Mouse (Mus musculus) frontal cortex, postnatal 25 days (tissue): Measurements from ENCODE around the gene Cntnap1.
"Not testable (repeated sequence)": the region's sequence is repeated elsewhere in the genome, so short reads cannot be mapped to it uniquely, and the experiment has no call there.

ENCODE experiments used
- DNase-seq, 2 experiments: peaks; one replicate each; pipeline ENCODE4 v3.0.0; 2022; ENCODE audit warnings: low spot score in 2 of 2

The Cntnap1 gene

DNA sequence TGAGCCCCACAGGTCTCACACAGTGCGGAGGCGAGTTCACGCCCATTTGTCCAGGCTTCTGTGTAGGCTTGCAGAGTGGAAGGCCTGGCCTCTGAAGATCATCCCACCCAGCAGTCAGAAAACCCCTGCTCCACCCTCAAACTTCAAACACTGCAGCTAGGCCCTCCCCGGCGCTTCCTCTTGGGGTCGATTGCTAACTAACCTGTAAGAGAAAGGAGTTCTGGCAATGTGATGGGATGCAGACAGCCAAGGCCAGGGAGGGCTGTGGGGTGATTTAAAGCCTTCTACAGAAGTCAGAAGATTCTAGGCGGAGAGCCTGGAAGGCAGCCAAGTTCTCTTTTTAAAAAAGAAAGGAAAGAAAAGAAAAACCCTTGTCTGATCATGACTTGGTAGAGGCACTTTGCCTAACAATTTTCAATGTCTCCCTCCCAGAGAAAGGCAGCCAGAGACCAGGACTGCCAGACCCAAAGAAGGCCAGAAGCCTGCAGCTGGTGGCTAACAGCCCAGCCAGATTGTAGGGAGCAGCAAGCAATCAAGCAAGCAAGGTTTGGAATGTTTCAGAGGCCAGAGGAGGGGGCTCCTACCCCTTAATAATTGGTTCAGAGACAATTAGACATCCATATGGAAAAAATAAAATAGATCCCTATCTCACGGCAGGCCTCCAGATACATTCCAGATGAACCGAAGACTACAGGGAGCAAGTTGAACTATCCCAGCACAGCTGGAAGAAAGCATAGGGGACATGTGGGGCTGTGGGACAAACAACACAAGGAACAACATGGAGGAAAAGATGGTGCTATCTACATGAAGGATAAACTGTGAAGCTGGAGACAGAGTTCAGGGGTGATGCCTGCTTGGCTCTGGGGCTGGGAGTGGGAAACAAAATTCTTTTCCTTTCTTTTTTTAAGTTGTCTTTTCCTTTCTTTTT, 20.9 kb upstream of the Cntnap1 start:
- DNase-seq, result no peak

GRCm38 (mm10) chr11:101151063-101151462, 19.3 kb upstream of the Cntnap1 start:
- DNase-seq, result no peak

GRCm38 (mm10) chr11:101152825-101153224, 17.5 kb upstream of the Cntnap1 start:
- DNase-seq, result no peak

DNA sequence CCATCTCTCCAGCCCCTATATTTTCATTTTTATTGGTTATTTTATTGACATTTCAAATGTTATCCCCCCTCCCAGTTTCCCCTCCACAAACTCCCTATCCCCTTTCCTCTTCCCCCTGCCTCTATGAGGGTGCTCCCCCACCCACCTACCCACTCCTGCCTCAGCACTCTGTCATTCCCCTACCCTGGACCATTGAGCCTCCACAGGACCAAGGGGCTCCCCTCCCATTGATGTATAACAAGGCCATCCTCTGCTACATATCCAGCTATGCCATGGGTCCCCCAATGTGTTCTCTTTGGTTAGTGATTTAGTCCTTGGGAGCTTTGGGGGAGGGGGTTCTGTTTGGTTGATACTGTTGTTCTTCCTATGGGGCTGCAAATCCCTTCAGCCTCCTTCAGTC, 15.7 kb upstream of the Cntnap1 start:
- no peak for DNase-seq

DNA sequence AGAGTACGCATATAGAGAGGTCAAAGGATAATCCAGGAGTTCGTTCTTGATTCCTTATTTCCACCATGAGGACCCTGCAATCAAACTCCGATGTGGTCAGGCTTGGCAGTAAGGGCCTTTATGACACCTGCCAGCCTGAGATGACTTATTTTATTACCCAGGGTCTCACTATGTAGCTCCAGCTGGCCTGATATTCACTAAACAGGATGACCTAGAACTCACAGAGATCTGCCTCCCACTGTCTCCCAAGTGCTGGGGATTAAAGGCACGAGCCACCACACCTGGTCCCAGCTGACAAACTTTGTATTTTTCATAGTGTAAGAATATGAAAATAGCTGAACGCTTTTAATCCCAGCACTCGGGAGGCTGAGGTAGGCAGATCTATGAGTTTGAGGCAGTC, 15.2 kb upstream of the Cntnap1 start:
- no peak for DNase-seq

DNA sequence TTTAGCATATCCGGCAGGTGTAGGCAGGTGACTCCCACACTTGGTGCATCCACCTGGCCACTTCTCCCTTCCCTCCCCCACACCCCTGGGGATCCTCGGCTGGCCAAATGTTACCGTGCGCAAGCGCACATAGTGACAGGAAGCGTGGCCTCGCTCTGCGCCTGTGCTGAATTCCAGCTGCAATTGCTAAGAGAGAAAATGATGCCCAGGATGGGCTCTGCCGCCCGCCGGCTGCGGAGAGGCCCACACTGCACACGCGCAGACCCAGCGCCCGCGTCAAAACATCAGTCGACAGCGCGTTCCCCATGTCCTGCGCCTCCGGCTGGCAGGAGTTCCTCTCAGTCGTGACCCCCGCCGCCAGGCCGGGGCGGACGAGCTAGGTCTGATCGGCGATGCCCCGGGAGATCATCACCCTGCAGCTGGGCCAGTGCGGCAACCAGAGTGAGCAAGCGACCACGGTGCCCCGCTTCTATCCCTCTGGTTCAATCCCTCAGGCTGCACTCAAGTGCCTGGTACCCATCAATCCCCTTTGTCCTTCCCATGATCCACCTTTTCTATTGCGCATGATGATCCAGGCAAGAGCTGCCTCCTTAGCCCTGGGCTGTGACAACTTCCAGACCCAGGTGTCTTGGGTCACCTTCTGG, 14.5 kb upstream of the Cntnap1 start, which contains the start of gene Tubg2:
Gene Tubg2, plus strand, starts transcription at position 180 of the 644 bp plus-strand sequence.
- DNase-seq, result peak; percentile 52 to 68

DNA sequence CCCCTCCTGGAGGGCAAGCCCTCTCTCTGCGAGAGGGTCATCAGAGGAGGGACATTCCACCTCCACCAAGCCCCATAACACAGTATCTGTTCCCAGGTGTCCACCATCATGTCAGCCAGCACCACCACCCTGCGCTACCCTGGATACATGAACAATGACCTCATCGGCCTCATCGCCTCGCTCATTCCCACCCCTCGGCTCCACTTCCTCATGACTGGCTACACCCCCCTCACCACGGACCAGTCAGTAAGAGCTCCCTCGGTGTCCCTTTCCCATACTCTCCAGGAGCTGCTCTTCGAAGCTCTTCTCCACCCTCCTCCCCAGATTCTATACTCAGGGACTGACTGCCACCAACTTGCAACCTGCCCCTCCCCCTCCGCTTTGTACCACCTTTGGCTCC, 10.2 kb upstream of the Cntnap1 start:
- DNase-seq, result not testable (repeated sequence)

GRCm38 (mm10) chr11:101160981-101161505, 9.3 kb upstream of the Cntnap1 start:
- DNase-seq, result not testable (repeated sequence)

- no peak for DNase-seq
These were observed 8.8 kb upstream of the Cntnap1 start for GRCm38 (mm10) chr11:101161551-101161950.

- DNase-seq, result no peak
These were observed 8.0 kb upstream of the Cntnap1 start for GRCm38 (mm10) chr11:101162301-101162700.

DNA sequence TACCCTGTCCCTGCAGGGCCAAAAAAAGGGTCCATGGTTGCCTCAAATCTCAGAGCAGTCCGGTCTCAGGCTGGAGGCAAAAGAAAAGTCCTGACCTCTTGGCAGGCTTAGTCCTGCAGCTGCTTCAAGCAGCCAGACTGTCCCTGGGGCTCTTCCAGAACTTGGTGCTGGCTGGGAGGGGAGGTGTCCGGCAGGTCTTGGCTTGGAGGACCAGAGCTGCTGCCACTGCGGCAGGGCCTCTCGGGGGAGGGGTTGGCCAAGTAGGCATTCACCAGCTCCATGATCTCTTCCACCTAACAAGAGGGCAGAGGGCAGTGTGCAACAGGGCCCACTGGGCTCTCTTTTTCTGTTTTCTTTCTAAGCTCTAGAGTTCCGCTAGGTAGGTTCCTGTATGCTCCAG, 7.6 kb upstream of the Cntnap1 start:
- no peak for DNase-seq

DNA sequence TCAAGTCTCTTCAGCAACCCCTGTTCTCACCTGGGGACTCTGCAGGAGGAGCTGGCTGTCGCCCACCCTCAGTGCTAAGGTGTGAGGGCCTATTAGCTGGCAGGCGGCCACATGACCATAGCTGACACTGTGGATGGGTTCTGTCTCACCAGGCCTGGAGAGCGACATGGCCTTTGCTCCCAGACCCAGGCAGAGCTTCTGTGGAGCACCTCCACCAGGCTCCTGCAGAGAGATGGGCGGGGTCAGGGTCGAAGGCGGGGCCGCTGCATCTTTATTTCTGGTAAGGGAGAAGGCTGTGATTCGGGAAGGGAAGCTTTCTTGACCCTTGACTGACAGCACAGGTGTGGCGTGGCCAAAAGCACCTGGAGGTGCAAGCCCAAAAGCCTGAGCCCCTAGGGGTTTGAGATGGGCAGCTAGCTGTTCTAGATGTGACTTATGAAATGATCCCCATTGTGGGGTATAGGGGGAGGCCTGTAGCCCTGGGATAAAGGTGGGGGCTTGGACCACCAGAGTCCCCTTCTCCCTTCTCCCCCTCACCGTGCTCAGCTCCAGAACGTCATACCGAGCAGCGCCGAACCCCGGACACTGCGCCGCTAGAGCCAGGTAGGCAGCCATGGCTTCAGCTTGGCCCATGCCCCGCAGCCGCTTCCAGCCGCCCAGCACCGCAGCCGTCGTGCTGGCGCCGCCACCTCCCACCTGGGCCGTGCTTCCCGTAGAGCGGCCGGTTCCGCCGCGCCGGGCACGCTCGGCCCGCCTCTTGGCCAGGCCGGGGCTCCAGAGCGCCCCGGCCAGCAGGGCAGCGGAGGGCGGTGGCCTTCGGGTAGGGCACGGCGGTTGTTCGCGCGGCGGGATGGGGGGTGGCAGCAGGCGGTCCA, 6.6 kb upstream of the Cntnap1 start:
- no peak for DNase-seq

DNA sequence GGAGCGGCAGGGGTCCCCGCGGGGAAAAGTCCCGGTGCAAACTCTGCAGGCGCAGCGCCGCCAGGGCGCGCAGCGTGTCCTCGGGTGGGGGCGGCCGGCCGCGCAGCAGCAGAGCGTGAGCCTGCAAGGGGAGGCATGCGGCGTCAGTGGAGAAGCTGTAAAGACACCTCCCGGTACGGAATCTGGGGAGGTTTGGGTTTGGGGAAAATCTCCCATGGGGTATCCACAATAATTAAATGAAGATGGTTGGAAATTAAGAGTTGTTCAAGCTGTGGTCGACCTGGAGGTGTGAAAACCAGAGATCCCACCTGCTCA, 6.0 kb upstream of the Cntnap1 start:
- no peak for DNase-seq

GRCm38 (mm10) chr11:101164677-101165580, 5.4 kb upstream of the Cntnap1 start:
- DNase-seq, result no peak

DNA sequence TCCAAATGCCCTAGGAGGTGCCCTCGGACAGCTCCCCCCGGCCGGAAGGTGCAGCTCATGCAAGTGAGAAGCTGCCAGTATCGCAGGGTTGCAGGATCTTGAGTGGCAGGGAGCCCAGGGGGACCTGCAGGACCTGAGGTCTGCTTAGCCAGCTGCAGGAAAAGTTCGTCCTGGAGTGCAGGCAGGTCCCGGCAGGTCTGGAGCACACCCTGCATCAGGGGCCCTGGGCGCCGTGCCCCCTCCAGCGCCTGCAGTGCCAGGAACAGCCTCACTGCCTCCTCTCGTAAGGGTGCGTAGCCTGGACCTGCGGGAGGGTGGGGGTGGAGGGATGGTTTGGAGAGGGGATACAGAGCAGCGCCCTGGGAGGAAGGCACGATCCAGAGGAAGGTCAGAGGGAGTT, 4.0 kb upstream of the Cntnap1 start:
- no peak for DNase-seq

GRCm38 (mm10) chr11:101167211-101167962, 2.9 kb upstream of the Cntnap1 start:
- no peak for DNase-seq

DNA sequence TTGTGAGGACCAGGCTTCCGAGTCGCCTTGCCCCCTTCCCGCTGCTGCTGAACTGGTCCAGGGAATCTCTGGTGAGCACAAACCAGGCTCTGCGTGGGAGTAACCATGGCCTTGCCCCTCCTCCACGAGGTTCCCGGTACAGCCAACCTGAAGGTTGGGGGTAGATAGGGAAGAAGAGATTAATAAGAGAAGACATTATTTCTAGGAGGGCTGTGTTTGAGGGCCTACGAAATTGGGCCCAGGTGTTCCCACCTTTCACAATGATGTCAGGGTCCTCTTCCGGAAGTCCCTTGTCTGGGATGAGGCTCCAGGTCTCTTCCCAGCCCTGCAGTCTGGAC, 2.4 kb upstream of the Cntnap1 start:
- DNase-seq, result no peak

GRCm38 (mm10) chr11:101168301-101168980, 1.9 kb upstream of the Cntnap1 start:
- DNase-seq, result no peak

GRCm38 (mm10) chr11:101169301-101170107, 819 bp upstream of the Cntnap1 start:
- DNase-seq, result no peak
